Mouse (Mus musculus): ENCODE measurements around the gene Drd4. TPM values are rescaled to one million over a fixed set of nuclear protein-coding genes. Genes with fewer than 3 reads are reported as not detected.

Drd4 gene
- polyA plus RNA-seq, 1 experiment, result 0.09 TPM

GRCm38 (mm10) chr7:141275356-141275755, 16.4 kb upstream of the Drd4 start:
- no peak overlapping the region for H3K4me3 ChIP-seq (ENCODE audit: extremely low read depth, insufficient read depth, insufficient read length)
- no peak for DNase-seq (ENCODE audit: low read depth in 1 of 2, low spot score in 2 of 2)
- no peak overlapping the region for H3K27ac ChIP-seq (ENCODE audit: insufficient read depth, low read length)
- H3K36me3 ChIP-seq (ENCODE audit: control insufficient read depth, insufficient read depth, low read length), result no peaks in the 10 kb centered on the region
- no peak for TF ChIP-seq POLR2A (IDR thresholded peaks at IDR 0.05; ENCODE audit: low read depth, low read length)
- TF ChIP-seq CTCF (IDR thresholded peaks at IDR 0.05; ENCODE audit: extremely low read depth, insufficient read depth, insufficient read length, insufficient replicate concordance), result no peak
- peaks cover 18% of the 10 kb centered on the region; the same call in 1 of the 2 replicates for H3K4me1 ChIP-seq (ENCODE audit: control insufficient read depth, insufficient read depth, insufficient read length)
- 56% methylated on average over 9 of the region's 9 CpGs for WGBS
- peaks cover 7% of the 10 kb centered on the region; the same call in 1 of the 2 replicates for H3K27me3 ChIP-seq (ENCODE audit: control insufficient read depth, insufficient read depth, low read length)

GRCm38 (mm10) chr7:141276546-141276945, 15.3 kb upstream of the Drd4 start, which contains the start of gene Cdhr5:
TSS of gene Cdhr5 (minus strand) at chr7:141276786.
- DNase-seq (ENCODE audit: low read depth in 1 of 2, low spot score in 2 of 2), result peak in 1 of 2 experiments; percentile 28
- no peak within 1 kb of the TSS for H3K27ac ChIP-seq (ENCODE audit: insufficient read depth, low read length)
- H3K4me3 ChIP-seq (ENCODE audit: extremely low read depth, insufficient read depth, insufficient read length), result no peak within 1 kb of the TSS
- 69% methylated on average over 11 of the region's 11 CpGs for WGBS
- H3K4me1 ChIP-seq (ENCODE audit: control insufficient read depth, insufficient read depth, insufficient read length), result peaks cover 18% of the 10 kb centered on the region; the same call in 1 of the 2 replicates
- no peaks in the 10 kb centered on the region for H3K36me3 ChIP-seq (ENCODE audit: control insufficient read depth, insufficient read depth, low read length)
- peaks cover 5% of the 10 kb centered on the region; the same call in 1 of the 2 replicates for H3K27me3 ChIP-seq (ENCODE audit: control insufficient read depth, insufficient read depth, low read length)
- no peak for TF ChIP-seq CTCF (IDR thresholded peaks at IDR 0.05; ENCODE audit: extremely low read depth, insufficient read depth, insufficient read length, insufficient replicate concordance)
- TF ChIP-seq POLR2A (IDR thresholded peaks at IDR 0.05; ENCODE audit: low read depth, low read length), result no peak

GRCm38 (mm10) chr7:141277701-141278678, 13.8 kb upstream of the Drd4 start:
- DNase-seq (ENCODE audit: low read depth in 1 of 2, low spot score in 2 of 2), result no peak
- no peak for TF ChIP-seq POLR2A (IDR thresholded peaks at IDR 0.05; ENCODE audit: low read depth, low read length)
- no peak for TF ChIP-seq CTCF (IDR thresholded peaks at IDR 0.05; ENCODE audit: extremely low read depth, insufficient read depth, insufficient read length, insufficient replicate concordance)
- Histone ChIP-seq H3K36me3 (ENCODE audit: control insufficient read depth, insufficient read depth, low read length) (no peaks in the 10 kb centered on the region), H3K4me1 (ENCODE audit: control insufficient read depth, insufficient read depth, insufficient read length) (peaks cover 18% of the 10 kb centered on the region; the same call in 1 of the 2 replicates), H3K4me3 (ENCODE audit: extremely low read depth, insufficient read depth, insufficient read length) (no peak overlapping the region), H3K27me3 (ENCODE audit: control insufficient read depth, insufficient read depth, low read length) (peaks cover 5% of the 10 kb centered on the region; the same call in 1 of the 2 replicates), H3K27ac (ENCODE audit: insufficient read depth, low read length) (no peak overlapping the region)
- 90% methylated on average over 11 of the region's 11 CpGs for WGBS

GRCm38 (mm10) chr7:141278766-141279590, 12.8 kb upstream of the Drd4 start, which contains the start of gene Sct:
TSS of gene Sct (minus strand) at chr7:141279133.
- WGBS, result 14% methylated on average over 46 of the region's 46 CpGs
- H3K27me3 ChIP-seq (ENCODE audit: control insufficient read depth, insufficient read depth, low read length), result peaks cover 5% of the 10 kb centered on the region; the same call in 1 of the 2 replicates
- H3K4me1 ChIP-seq (ENCODE audit: control insufficient read depth, insufficient read depth, insufficient read length), result peaks cover 18% of the 10 kb centered on the region; the same call in 1 of the 2 replicates
- H3K4me3 ChIP-seq (ENCODE audit: extremely low read depth, insufficient read depth, insufficient read length), result no peak within 1 kb of the TSS
- no peaks in the 10 kb centered on the region for H3K36me3 ChIP-seq (ENCODE audit: control insufficient read depth, insufficient read depth, low read length)
- TF ChIP-seq POLR2A (IDR thresholded peaks at IDR 0.05; ENCODE audit: low read depth, low read length) (no peak), CTCF (IDR thresholded peaks at IDR 0.05; ENCODE audit: extremely low read depth, insufficient read depth, insufficient read length, insufficient replicate concordance) (no peak)
- no peak for DNase-seq (ENCODE audit: low read depth in 1 of 2, low spot score in 2 of 2)
- H3K27ac ChIP-seq (ENCODE audit: insufficient read depth, low read length), result no peak within 1 kb of the TSS

GRCm38 (mm10) chr7:141281442-141281841, 10.4 kb upstream of the Drd4 start:
- Histone ChIP-seq H3K4me3 (ENCODE audit: extremely low read depth, insufficient read depth, insufficient read length) (no peak overlapping the region), H3K4me1 (ENCODE audit: control insufficient read depth, insufficient read depth, insufficient read length) (0 out of 2 replicates have a peak, but pooled peaks cover 6% of the 10 kb centered on the region), H3K27ac (ENCODE audit: insufficient read depth, low read length) (no peak overlapping the region), H3K36me3 (ENCODE audit: control insufficient read depth, insufficient read depth, low read length) (no peaks in the 10 kb centered on the region), H3K27me3 (ENCODE audit: control insufficient read depth, insufficient read depth, low read length) (peaks cover 5% of the 10 kb centered on the region; the same call in 1 of the 2 replicates)
- no peak for TF ChIP-seq CTCF (IDR thresholded peaks at IDR 0.05; ENCODE audit: extremely low read depth, insufficient read depth, insufficient read length, insufficient replicate concordance)
- no peak for TF ChIP-seq POLR2A (IDR thresholded peaks at IDR 0.05; ENCODE audit: low read depth, low read length)
- WGBS, result 80% methylated on average over 6 of the region's 6 CpGs
- DNase-seq (ENCODE audit: low read depth in 1 of 2, low spot score in 2 of 2), result no peak

- Histone ChIP-seq H3K27ac (ENCODE audit: insufficient read depth, low read length) (no peak overlapping the region), H3K27me3 (ENCODE audit: control insufficient read depth, insufficient read depth, low read length) (peaks cover 5% of the 10 kb centered on the region; the same call in 1 of the 2 replicates), H3K4me1 (ENCODE audit: control insufficient read depth, insufficient read depth, insufficient read length) (0 out of 2 replicates have a peak, but pooled peaks cover 6% of the 10 kb centered on the region), H3K4me3 (ENCODE audit: extremely low read depth, insufficient read depth, insufficient read length) (no peak overlapping the region), H3K36me3 (ENCODE audit: control insufficient read depth, insufficient read depth, low read length) (no peaks in the 10 kb centered on the region)
- TF ChIP-seq POLR2A (IDR thresholded peaks at IDR 0.05; ENCODE audit: low read depth, low read length) (no peak), CTCF (IDR thresholded peaks at IDR 0.05; ENCODE audit: extremely low read depth, insufficient read depth, insufficient read length, insufficient replicate concordance) (no peak)
- DNase-seq (ENCODE audit: low read depth in 1 of 2, low spot score in 2 of 2), result no peak
- WGBS, result 88% methylated on average over 4 of the region's 4 CpGs
Observed at GRCm38 (mm10) chr7:141282756-141283155, 9.1 kb upstream of the Drd4 start.
